Mouse (Mus musculus) forebrain, embryonic 15.5 days (tissue): ENCODE data around the gene Utf1. TPM values are rescaled to one million over a fixed set of nuclear protein-coding genes. Genes with fewer than 3 reads are reported as not detected.

Experiments used
- ATAC-seq: fragments of 200-750 bp; cut with Nextera tagmentation; replicated peaks from 2 replicates; pipeline ENCODE4 v1.8.0; 2017; ENCODE audit warnings: mild to moderate bottlenecking, moderate TSS enrichment, moderate library complexity
- H3K27ac ChIP-seq: fragments of 300-500 bp; sonication (generic); replicated peaks from 2 replicates; pipeline ENCODE4 v1.5.1; 2015; ENCODE audit warnings: mild to moderate bottlenecking, inconsistent platforms
- H3K27me3 ChIP-seq: fragments of 300-500 bp; sonication (generic); 2 replicates; pipeline ENCODE4 v1.6.1; 2015; ENCODE audit warnings: inconsistent platforms
- H3K36me3 ChIP-seq: fragments of 300-500 bp; sonication (generic); 2 replicates; pipeline ENCODE4 v1.6.1; 2015; ENCODE audit warnings: mild to moderate bottlenecking, inconsistent platforms
- H3K4me1 ChIP-seq: fragments of 300-500 bp; sonication (generic); 2 replicates; pipeline ENCODE4 v1.6.1; 2015; ENCODE audit warnings: inconsistent platforms
- H3K4me2 ChIP-seq: fragments of 300-500 bp; sonication (generic); replicated peaks from 2 replicates; pipeline ENCODE4 v1.6.1; 2015; ENCODE audit warnings: mild to moderate bottlenecking, inconsistent platforms
- H3K4me3 ChIP-seq: fragments of 300-500 bp; sonication (generic); 2 replicates; pipeline ENCODE4 v1.5.1; 2015; ENCODE audit warnings: mild to moderate bottlenecking, inconsistent platforms
- H3K9ac ChIP-seq: fragments of 300-500 bp; sonication (generic); replicated peaks from 2 replicates; pipeline ENCODE4 v1.6.1; 2015; ENCODE audit warnings: mild to moderate bottlenecking, inconsistent platforms
- H3K9me3 ChIP-seq: fragments of 300-500 bp; sonication (generic); 2 replicates; pipeline ENCODE4 v1.6.1; 2016; ENCODE audit warnings: inconsistent platforms
- WGBS: fragments of 180-500 bp; shearing (Covaris S2); methylation state at CpG from one replicate; pipeline ENCODE4 v1.1.7; 2015; ENCODE audit warnings: mixed read lengths; 5-methylcytosine and 5-hydroxymethylcytosine counted together
- polyA plus RNA-seq: library from polyadenylated mRNA; unstranded; fragments of >200 nt; fragmentation: Nextera tagmentation; extraction: Ambion mirVana; gene quantifications from 2 replicates; pipeline ENCODE4 v1.2.1, GENCODE M21; 2015

Gene Utf1
- polyA plus RNA-seq, 1 experiment from 2014 or later = not detected

GRCm38 (mm10) chr7:139979011-139979719, 35.6 kb downstream of the Utf1 start:
- Histone ChIP-seq H3K9me3 (no peaks in the 10 kb centered on the region), H3K9ac (peak overlapping the region; percentile 66), H3K4me2 (peak overlapping the region; percentile 91), H3K4me1 (peaks cover 12% of the 10 kb centered on the region), H3K36me3 (no peaks in the 10 kb centered on the region), H3K27me3 (0 out of 2 replicates have a peak, but pooled peaks cover 3% of the 10 kb centered on the region), H3K27ac (no peak overlapping the region), H3K4me3 (peak overlapping the region; percentile 67)
- 40% methylated on average over 13 of the region's 13 CpGs for WGBS
- ATAC-seq = peak; percentile 51

- ATAC-seq = no peak
- WGBS = 52% methylated on average over 3 of the region's 3 CpGs
- Histone ChIP-seq H3K9ac (no peak overlapping the region), H3K27ac (no peak overlapping the region), H3K36me3 (no peaks in the 10 kb centered on the region), H3K27me3 (0 out of 2 replicates have a peak, but pooled peaks cover 3% of the 10 kb centered on the region), H3K4me2 (no peak overlapping the region), H3K4me3 (no peak overlapping the region), H3K4me1 (peaks cover 12% of the 10 kb centered on the region), H3K9me3 (no peaks in the 10 kb centered on the region)
These were observed 37.2 kb downstream of the Utf1 start for GRCm38 (mm10) chr7:139980778-139981177.

- Histone ChIP-seq H3K36me3 (no peaks in the 10 kb centered on the region), H3K9ac (no peak overlapping the region), H3K27ac (no peak overlapping the region), H3K4me1 (peaks cover 12% of the 10 kb centered on the region), H3K27me3 (0 out of 2 replicates have a peak, but pooled peaks cover 1% of the 10 kb centered on the region), H3K9me3 (no peaks in the 10 kb centered on the region), H3K4me2 (no peak overlapping the region), H3K4me3 (no peak overlapping the region)
- WGBS = 88% methylated on average over 11 of the region's 11 CpGs
- ATAC-seq = no peak
These were observed 38.5 kb downstream of the Utf1 start for GRCm38 (mm10) chr7:139982058-139982457.

- H3K4me3 ChIP-seq = no peak overlapping the region
- WGBS = 93% methylated on average over 11 of the region's 11 CpGs
- H3K9me3 ChIP-seq = no peaks in the 10 kb centered on the region
- no peak overlapping the region for H3K4me2 ChIP-seq
- H3K9ac ChIP-seq = no peak overlapping the region
- no peak for ATAC-seq
- no peaks in the 10 kb centered on the region for H3K36me3 ChIP-seq
- H3K4me1 ChIP-seq = no peaks in the 10 kb centered on the region
- H3K27ac ChIP-seq = no peak overlapping the region
- H3K27me3 ChIP-seq = no peaks in the 10 kb centered on the region
These were observed 40.9 kb downstream of the Utf1 start for GRCm38 (mm10) chr7:139984505-139984904.

GRCm38 (mm10) chr7:139988272-139988671, 44.7 kb downstream of the Utf1 start:
- no peaks in the 10 kb centered on the region for H3K27me3 ChIP-seq
- no peaks in the 10 kb centered on the region for H3K4me1 ChIP-seq
- no peaks in the 10 kb centered on the region for H3K9me3 ChIP-seq
- WGBS = 94% methylated on average over 9 of the region's 9 CpGs
- no peak for ATAC-seq
- H3K4me3 ChIP-seq = no peak overlapping the region
- no peak overlapping the region for H3K4me2 ChIP-seq
- H3K36me3 ChIP-seq = no peaks in the 10 kb centered on the region
- H3K27ac ChIP-seq = no peak overlapping the region
- H3K9ac ChIP-seq = no peak overlapping the region

- peaks cover 11% of the 10 kb centered on the region for H3K36me3 ChIP-seq
- H3K27ac ChIP-seq = no peak overlapping the region
- H3K4me1 ChIP-seq = no peaks in the 10 kb centered on the region
- no peaks in the 10 kb centered on the region for H3K9me3 ChIP-seq
- H3K4me2 ChIP-seq = no peak overlapping the region
- 59% methylated on average over 8 of the region's 8 CpGs for WGBS
- no peak overlapping the region for H3K9ac ChIP-seq
- H3K4me3 ChIP-seq = no peak overlapping the region
- no peaks in the 10 kb centered on the region for H3K27me3 ChIP-seq
- ATAC-seq = no peak
These were observed 47.3 kb downstream of the Utf1 start for GRCm38 (mm10) chr7:139990864-139991394.

- Histone ChIP-seq H3K27me3 (no peaks in the 10 kb centered on the region), H3K4me3 (no peak within 1 kb of the TSS), H3K9ac (no peak within 1 kb of the TSS), H3K9me3 (no peaks in the 10 kb centered on the region), H3K36me3 (peaks cover 26% of the 10 kb centered on the region), H3K4me2 (no peak within 1 kb of the TSS), H3K4me1 (no peaks in the 10 kb centered on the region), H3K27ac (no peak within 1 kb of the TSS)
- WGBS = 23% methylated on average over 7 of the region's 7 CpGs
- ATAC-seq = no peak
These were observed 48.8 kb downstream of the Utf1 start, which contains the start of gene Adam8 for GRCm38 (mm10) chr7:139992406-139992805. TSS of gene Adam8 (minus strand) at chr7:139992562.

GRCm38 (mm10) chr7:139993532-139993931, 49.9 kb downstream of the Utf1 start:
- Histone ChIP-seq H3K4me1 (no peaks in the 10 kb centered on the region), H3K4me3 (no peak overlapping the region), H3K9ac (no peak overlapping the region), H3K27ac (no peak overlapping the region), H3K9me3 (no peaks in the 10 kb centered on the region), H3K27me3 (no peaks in the 10 kb centered on the region), H3K36me3 (peaks cover 37% of the 10 kb centered on the region), H3K4me2 (no peak overlapping the region)
- WGBS = 94% methylated on average over 6 of the region's 6 CpGs
- no peak for ATAC-seq

GRCm38 (mm10) chr7:139994202-139994601, 50.6 kb downstream of the Utf1 start:
- Histone ChIP-seq H3K4me2 (no peak overlapping the region), H3K9me3 (no peaks in the 10 kb centered on the region), H3K4me3 (no peak overlapping the region), H3K36me3 (peaks cover 43% of the 10 kb centered on the region), H3K27me3 (no peaks in the 10 kb centered on the region), H3K9ac (no peak overlapping the region), H3K4me1 (no peaks in the 10 kb centered on the region), H3K27ac (no peak overlapping the region)
- 83% methylated on average over 4 of the region's 4 CpGs for WGBS
- peak; percentile 38; the same call in 1 of the 2 replicates for ATAC-seq

- no peak overlapping the region for H3K4me3 ChIP-seq
- peaks cover 46% of the 10 kb centered on the region for H3K36me3 ChIP-seq
- 23% methylated on average over 3 of the region's 3 CpGs for WGBS
- H3K9me3 ChIP-seq = no peaks in the 10 kb centered on the region
- no peak overlapping the region for H3K9ac ChIP-seq
- H3K4me2 ChIP-seq = no peak overlapping the region
- H3K27ac ChIP-seq = no peak overlapping the region
- H3K27me3 ChIP-seq = no peaks in the 10 kb centered on the region
- no peaks in the 10 kb centered on the region for H3K4me1 ChIP-seq
- peak; percentile 66; the same call in 1 of the 2 replicates for ATAC-seq
These were observed 51.1 kb downstream of the Utf1 start for GRCm38 (mm10) chr7:139994676-139995075.
